Mouse (Mus musculus) forelimb bud, embryonic 11.5 days (tissue): ENCODE results near the gene Neo1.

Experiments used
- DNase-seq: peaks from one replicate; pipeline ENCODE4 v3.0.0-alpha.2; 2012; ENCODE audit warnings: low read depth, low spot score

Gene Neo1

DNA sequence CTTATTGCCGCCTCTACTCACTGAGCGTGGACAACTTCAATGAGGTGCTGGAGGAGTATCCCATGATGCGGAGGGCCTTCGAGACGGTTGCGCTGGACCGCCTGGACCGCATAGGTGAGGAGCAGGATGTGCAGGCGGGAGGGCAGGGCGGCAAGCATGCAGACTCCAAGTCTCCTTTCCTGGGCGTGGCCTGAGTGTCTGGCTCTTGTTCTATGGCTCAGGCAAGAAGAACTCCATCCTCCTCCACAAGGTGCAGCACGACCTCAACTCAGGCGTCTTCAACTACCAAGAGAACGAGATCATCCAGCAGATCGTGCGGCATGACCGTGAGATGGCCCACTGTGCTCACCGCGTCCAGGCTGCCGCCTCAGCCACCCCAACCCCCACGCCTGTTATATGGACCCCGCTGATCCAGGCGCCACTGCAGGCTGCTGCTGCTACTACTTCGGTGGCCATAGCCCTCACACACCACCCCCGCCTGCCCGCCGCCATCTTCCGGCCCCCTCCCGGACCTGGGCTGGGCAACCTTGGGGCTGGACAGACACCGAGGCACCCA lies 177.1 kb downstream of the Neo1 start:
- DNase-seq, result peak; percentile 19

GRCm38 (mm10) chr9:58854931-58855330 lies 181.3 kb downstream of the Neo1 start:
- no peak for DNase-seq

DNA sequence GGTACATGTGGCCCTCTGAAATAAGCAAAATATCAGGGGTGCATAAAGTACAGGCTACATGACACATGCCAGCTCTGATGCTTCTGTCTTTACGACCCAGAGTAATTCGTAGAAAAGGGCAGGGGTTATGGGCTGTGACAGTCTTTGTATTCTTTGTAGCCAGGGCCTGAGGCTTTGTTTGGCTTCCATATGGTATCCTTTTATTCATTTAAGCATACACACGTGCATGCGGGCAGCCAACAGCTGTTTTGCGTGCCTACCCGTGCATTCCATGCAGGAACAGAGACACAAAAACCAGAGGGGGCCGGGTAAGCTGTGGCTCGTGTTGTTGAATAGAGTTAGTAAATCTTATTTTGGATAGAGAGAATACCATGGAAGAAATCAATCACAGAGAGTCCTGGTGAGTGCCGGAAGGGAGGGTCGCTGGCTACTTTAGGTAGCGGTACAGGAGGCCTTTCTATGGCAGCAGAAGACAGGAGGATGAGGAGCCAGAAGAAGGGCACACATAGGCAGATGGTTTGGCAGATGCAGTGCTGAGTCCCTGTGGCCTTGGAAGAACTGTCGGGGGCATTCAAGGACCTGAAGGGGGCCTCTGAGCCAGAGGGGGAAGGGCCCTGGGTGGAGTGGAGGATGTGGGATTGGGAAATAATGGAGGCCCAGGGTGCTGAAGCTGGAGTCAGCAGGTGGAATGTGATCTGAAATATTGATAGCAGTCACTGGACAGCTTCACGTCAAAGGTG lies 186.5 kb downstream of the Neo1 start:
- DNase-seq, result no peak

DNA sequence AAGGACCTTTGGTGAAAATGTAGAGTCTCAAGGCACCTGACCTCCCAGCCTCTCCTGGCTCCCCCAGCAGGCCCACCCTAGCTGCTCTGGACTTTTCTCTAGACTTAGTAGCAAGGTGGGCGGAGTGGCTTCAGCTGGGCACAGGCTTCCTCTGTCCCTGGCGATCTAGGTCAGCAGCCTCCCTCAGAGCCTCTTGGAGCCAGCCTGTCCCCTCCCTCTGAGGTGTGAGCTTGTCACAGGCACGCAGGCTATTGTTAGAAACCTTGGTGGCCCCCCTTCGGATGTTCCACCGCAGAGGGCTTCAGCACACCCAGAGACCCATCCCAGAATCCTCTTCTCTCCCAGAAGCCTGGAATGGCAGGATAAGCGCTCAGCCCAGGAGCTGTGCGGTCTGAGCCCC lies 188.6 kb downstream of the Neo1 start:
- DNase-seq, result no peak

DNA sequence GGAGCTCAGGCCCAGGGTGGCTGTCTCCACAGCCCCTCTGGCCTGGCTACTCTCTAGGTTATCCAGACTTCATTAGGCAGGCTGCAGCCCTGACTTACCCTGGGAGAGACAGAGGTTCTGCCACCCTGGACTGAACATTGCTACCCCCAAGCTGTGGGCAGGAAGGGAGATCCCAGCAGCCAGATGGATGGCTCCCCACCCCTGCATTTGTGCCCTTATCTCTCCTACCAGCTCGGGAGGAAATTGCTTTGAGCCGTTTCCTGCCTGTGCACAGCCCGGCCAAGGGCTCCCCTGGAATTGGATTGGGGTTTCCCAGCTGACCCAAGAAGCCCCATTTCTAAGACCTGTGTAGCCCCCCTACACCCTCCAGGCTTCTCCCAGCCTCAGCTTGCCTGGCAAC lies 189.2 kb downstream of the Neo1 start:
- DNase-seq, result no peak

- no peak for DNase-seq
Measured at GRCm38 (mm10) chr9:58844597-58844996, 191.6 kb downstream of the Neo1 start.

DNA sequence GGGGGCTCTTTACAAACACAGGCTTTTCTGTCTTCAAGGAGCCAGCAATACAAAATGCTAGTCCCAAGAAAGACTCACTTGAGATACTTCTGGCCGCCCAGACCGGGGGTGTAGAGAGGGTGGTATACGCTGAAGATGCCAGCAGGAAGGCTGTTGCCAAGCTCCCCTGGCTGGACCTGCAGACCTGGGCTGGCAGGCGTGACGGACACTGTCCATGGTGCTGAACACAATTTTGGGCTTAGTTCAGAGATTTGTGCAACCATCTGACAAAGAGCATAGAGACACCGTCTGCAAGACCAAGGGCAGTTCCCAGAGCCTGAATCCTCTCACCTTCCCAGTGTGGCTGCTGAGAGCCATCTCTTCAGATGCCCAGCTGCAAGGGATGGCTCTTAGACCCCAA lies 194.6 kb downstream of the Neo1 start:
- DNase-seq, result peak; percentile 86

- DNase-seq, result no peak
Measured at GRCm38 (mm10) chr9:58838504-58838903, 197.7 kb downstream of the Neo1 start.

- no peak for DNase-seq
Measured at GRCm38 (mm10) chr9:58837174-58837573, 199.1 kb downstream of the Neo1 start.

- DNase-seq, result no peak
Measured at GRCm38 (mm10) chr9:58832939-58833338, 203.3 kb downstream of the Neo1 start.

DNA sequence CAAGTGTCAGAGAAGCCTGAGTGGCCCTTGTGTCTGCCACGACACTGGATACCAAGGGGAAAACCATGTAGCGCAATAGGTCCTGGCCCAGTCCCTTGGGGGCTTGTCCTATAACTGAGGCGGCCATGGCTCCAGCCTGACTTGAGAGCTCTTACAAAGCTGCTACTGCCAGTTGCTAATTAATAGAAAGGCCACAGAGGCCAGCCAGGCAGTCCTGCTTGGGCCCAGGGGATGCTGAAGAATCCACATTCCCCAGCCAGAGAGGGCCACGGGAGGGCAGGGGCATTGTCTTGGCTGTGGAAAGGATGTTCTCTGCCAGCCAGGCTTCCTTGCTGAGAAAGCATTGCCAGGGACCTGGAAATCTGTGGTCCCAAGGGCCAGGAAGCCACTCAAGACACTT lies 206.6 kb downstream of the Neo1 start:
- DNase-seq, result no peak
